Mouse (Mus musculus) lung, embryonic 14.5 days (tissue): ENCODE measurements at regions not wholly inside any gene's neighbourhood (a gene's known extent, or its start where the extent isn't known, plus 50 kb on each side); places are given as distances from the start of the nearest gene placed in this dataset.
"Not testable (repeated sequence)": the region's sequence is repeated elsewhere in the genome, so short reads cannot be mapped to it uniquely, and the experiment has no call there.

ENCODE experiments used
- ATAC-seq: fragments of 200-750 bp; cut with Nextera tagmentation; 2 replicates; pipeline ENCODE4 v1.8.0; 2017; ENCODE audit warnings: mild to moderate bottlenecking, moderate TSS enrichment, moderate library complexity; ENCODE audit not compliant: insufficient read depth
- DNase-seq: peaks from one replicate; pipeline ENCODE4 v3.0.0-alpha.2; 2015
- H3K27ac ChIP-seq: fragments of 300-500 bp; sonication (generic); 2 replicates; pipeline ENCODE4 v1.5.1; 2014; ENCODE audit warnings: low read depth, mild to moderate bottlenecking, moderate library complexity
- H3K27me3 ChIP-seq: fragments of 300-500 bp; sonication (generic); 2 replicates; pipeline ENCODE4 v1.6.1; 2014; ENCODE audit warnings: low read length, control low read depth; ENCODE audit not compliant: insufficient read depth
- H3K36me3 ChIP-seq: fragments of 300-500 bp; sonication (generic); 2 replicates; pipeline ENCODE4 v1.6.1; 2014; ENCODE audit warnings: control low read depth; ENCODE audit not compliant: insufficient read depth
- H3K4me1 ChIP-seq: fragments of 300-500 bp; sonication (generic); 2 replicates; pipeline ENCODE4 v1.6.1; 2014; ENCODE audit warnings: antibody characterized with exemption, control low read depth; ENCODE audit not compliant: insufficient read depth
- H3K4me2 ChIP-seq: fragments of 300-500 bp; sonication (generic); 2 replicates; pipeline ENCODE4 v1.6.1; 2014; ENCODE audit warnings: mild to moderate bottlenecking
- H3K4me3 ChIP-seq: fragments of 300-500 bp; sonication (generic); 2 replicates; pipeline ENCODE4 v1.5.1; 2014; ENCODE audit warnings: low read depth, low read length
- H3K9ac ChIP-seq: fragments of 300-500 bp; sonication (generic); 2 replicates; pipeline ENCODE4 v1.6.1; 2014
- H3K9me3 ChIP-seq: fragments of 300-500 bp; sonication (generic); 2 replicates; pipeline ENCODE4 v1.6.1; 2016; ENCODE audit warnings: low read depth, low read length, control low read depth
- CTCF ChIP-seq: IDR thresholded peaks from 2 replicates; pipeline ENCODE4 v1.5.1; 2016; ENCODE audit warnings: antibody characterized with exemption, low read depth
- WGBS: fragments of 180-500 bp; shearing (Covaris S2); extraction: QIAGEN DNeasy Blood & Tissue Kit; methylation state at CpG from one replicate; pipeline ENCODE4 v1.1.7; 2014; 5-methylcytosine and 5-hydroxymethylcytosine counted together

GRCm38 (mm10) chr4:5530416-5530815, 737.3 kb upstream of the Impad1 start:
- ATAC-seq (no peak), DNase-seq (no peak)
- Histone ChIP-seq H3K36me3 (no peaks in the 10 kb centered on the region), H3K27me3 (no peaks in the 10 kb centered on the region), H3K9me3 (no peaks in the 10 kb centered on the region), H3K4me1 (no peaks in the 10 kb centered on the region), H3K4me3 (no peak overlapping the region), H3K9ac (no peak overlapping the region), H3K4me2 (no peak overlapping the region), H3K27ac (no peak overlapping the region)
- no peak for TF ChIP-seq CTCF
- 68% methylated on average over 4 of the region's 4 CpGs for WGBS

DNA sequence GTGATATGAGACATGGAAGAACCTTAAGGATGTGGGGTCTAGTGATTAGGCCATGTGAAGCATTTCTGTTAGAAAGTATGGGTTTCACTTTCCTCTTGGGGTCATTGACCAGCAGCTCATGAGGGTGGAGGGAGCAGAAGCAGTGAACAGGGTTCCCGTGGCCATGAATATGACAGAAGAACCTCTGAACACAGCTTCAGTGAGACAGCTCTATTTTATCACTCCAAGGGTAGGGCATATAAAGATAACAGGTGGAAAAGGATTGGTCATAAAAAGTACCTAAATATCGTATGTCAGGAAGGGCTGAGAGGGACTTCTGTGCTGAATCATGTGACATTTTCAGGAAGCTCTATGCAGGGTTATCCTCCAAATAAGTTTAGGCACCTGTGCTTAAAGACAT, 725.4 kb upstream of the Impad1 start:
- no peak overlapping the region for H3K9ac ChIP-seq
- DNase-seq (no peak), ATAC-seq (no peak)
- no peak overlapping the region for H3K27ac ChIP-seq
- H3K4me2 ChIP-seq, result no peak overlapping the region
- no peaks in the 10 kb centered on the region for H3K36me3 ChIP-seq
- TF ChIP-seq CTCF, result no peak
- no peak overlapping the region for H3K4me3 ChIP-seq
- no peaks in the 10 kb centered on the region for H3K9me3 ChIP-seq
- no peaks in the 10 kb centered on the region for H3K27me3 ChIP-seq
- WGBS, result 86% methylated on average over 2 of the region's 2 CpGs
- no peaks in the 10 kb centered on the region for H3K4me1 ChIP-seq

DNA sequence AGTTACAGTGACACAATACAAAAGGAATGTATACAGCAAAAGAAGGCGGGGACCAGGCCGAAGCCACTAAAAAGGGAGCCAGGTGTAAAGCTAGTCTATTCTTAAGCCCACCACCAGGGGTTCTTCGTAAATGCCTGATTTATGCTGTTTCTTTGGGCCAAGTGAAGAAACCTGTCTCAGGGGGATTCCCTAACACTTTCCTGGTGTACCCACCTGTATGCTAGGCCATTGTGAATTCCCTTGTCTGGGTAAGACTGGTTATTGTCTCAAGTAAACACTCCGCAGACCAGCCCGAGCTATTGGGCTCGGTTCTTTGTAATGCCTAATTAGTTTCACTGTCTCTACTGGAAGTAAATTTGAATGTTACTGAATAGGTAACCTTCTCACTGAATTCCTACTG, 722.3 kb upstream of the Impad1 start:
- H3K4me2 ChIP-seq, H3K36me3 ChIP-seq, H3K9ac ChIP-seq, H3K27ac ChIP-seq, H3K9me3 ChIP-seq, ATAC-seq, H3K4me1 ChIP-seq, DNase-seq, H3K27me3 ChIP-seq, H3K4me3 ChIP-seq: not testable (repeated sequence)
- WGBS, result 83% methylated on average over 6 of the region's 6 CpGs

DNA sequence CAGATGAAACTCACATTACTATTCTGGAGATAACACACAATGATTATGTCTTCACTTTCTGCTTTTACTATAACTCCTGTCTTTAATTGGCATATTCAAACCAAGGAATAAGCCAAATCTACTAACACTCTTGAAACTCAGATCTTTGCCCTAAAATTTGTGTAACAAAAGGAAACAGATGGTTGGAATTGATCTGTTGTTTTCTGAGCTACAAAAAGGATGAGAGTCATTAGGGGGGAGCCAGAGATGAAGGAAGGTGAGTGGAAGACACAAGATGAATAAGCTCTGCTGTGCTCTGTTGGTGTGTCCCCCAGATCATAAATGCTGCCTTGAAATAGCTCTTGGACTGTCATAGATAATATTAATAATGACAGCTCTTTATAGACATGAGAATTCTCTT, 718.6 kb upstream of the Impad1 start:
- Histone ChIP-seq H3K9ac (no peak overlapping the region), H3K4me3 (no peak overlapping the region), H3K9me3 (no peaks in the 10 kb centered on the region), H3K36me3 (no peaks in the 10 kb centered on the region), H3K27me3 (no peaks in the 10 kb centered on the region), H3K4me1 (no peaks in the 10 kb centered on the region), H3K4me2 (no peak overlapping the region), H3K27ac (no peak overlapping the region)
- no peak for TF ChIP-seq CTCF
- DNase-seq (no peak), ATAC-seq (no peak)

DNA sequence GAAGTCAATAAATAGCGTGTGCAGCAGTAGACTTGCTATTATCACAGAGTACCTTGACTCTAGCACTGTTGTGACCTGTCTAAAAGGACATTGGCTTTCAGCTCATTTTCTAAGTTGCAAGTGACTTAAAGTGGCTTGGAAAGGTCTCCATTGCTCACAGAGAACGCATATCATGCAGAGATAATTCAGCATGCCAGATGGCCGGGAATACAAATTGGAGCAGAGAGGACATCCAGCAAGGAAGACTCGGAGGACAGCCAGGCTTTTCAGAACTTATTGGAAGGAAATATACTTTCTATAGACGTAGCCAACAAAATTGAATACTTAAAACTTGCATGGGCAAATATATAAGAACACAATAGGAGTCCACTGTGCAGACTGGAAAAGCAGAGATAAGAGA, 716.2 kb upstream of the Impad1 start:
- ATAC-seq, result no peak
- Histone ChIP-seq H3K4me3 (no peak overlapping the region), H3K9ac (no peak overlapping the region), H3K4me2 (no peak overlapping the region), H3K4me1 (no peaks in the 10 kb centered on the region), H3K27ac (no peak overlapping the region), H3K27me3 (no peaks in the 10 kb centered on the region), H3K9me3 (no peaks in the 10 kb centered on the region), H3K36me3 (no peaks in the 10 kb centered on the region)
- no peak for TF ChIP-seq CTCF
- 76% methylated on average over 5 of the region's 5 CpGs for WGBS
- DNase-seq, result no peak

DNA sequence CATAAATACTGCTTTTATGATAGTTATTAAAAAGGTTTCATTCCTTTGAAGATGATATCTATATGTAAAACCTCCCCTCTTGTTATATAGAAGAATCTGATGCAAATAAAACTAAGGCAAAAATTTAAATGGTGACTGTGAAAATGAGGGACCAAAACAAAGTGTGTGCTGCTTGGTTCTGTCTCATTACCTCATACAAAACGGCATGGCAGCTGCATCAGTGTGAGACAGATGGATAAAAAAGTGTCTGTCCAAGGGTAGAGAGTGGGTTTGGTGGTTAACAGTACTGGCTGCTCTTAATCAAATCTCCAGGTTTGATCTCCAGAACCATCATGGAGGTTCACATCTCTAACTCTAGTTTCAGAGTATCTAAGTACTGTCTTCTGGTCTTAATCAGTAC, 701.9 kb upstream of the Impad1 start:
- Histone ChIP-seq H3K27ac (no peak overlapping the region), H3K4me1 (no peaks in the 10 kb centered on the region), H3K9me3 (no peaks in the 10 kb centered on the region), H3K36me3 (no peaks in the 10 kb centered on the region), H3K27me3 (no peaks in the 10 kb centered on the region), H3K9ac (no peak overlapping the region), H3K4me3 (no peak overlapping the region), H3K4me2 (no peak overlapping the region)
- no peak for TF ChIP-seq CTCF
- whole genome bisulfite sequencing, result 66% methylated on average over 1 of the region's 1 CpGs
- ATAC-seq (no peak), DNase-seq (no peak)

- H3K4me1 ChIP-seq, result no peaks in the 10 kb centered on the region
- 28% methylated on average over 1 of the region's 1 CpGs for WGBS
- no peak overlapping the region for H3K9ac ChIP-seq
- no peak for ATAC-seq
- no peaks in the 10 kb centered on the region for H3K36me3 ChIP-seq
- no peak overlapping the region for H3K4me2 ChIP-seq
- no peak for TF ChIP-seq CTCF
- H3K27ac ChIP-seq, result no peak overlapping the region
- H3K9me3 ChIP-seq, result no peaks in the 10 kb centered on the region
- peak; percentile 12 for DNase-seq
- H3K27me3 ChIP-seq, result no peaks in the 10 kb centered on the region
- no peak overlapping the region for H3K4me3 ChIP-seq
Observed at GRCm38 (mm10) chr4:5494072-5495000, 701.2 kb upstream of the Impad1 start.
